Mouse (Mus musculus): Measurements from ENCODE around the gene Imp3.
A peak's percentile ranks its signal among the peaks of the same experiment; 100 is the strongest.

GRCm38 (mm10) chr9:56926387-56926786 is 10.9 kb upstream of the Imp3 start:
- 0 out of 2 replicates have a peak, but pooled peaks have one; percentile 1 for TF ChIP-seq CTCF (IDR thresholded peaks at IDR 0.05)
- TF ChIP-seq EP300 (IDR thresholded peaks at IDR 0.05): no peak

Data from lung, postnatal 0 days (tissue).